Mouse (Mus musculus) liver, adult 2 months (tissue): ENCODE data around the gene Ykt6. TPM values are rescaled to one million over a fixed set of nuclear protein-coding genes. Genes with fewer than 3 reads are reported as not detected.

Experiments used
- DNase-seq: peaks from one replicate; pipeline ENCODE4 v3.0.0-alpha.2; 2011; ENCODE audit warnings: low read depth, low spot score; ENCODE audit errors: extremely low read depth
- H3K27ac ChIP-seq: fragments of 200-500 bp; replicated peaks from 2 replicates; pipeline ENCODE4 v1.5.1; 2012; ENCODE audit warnings: low read depth, mild to moderate bottlenecking, control low read depth, inconsistent platforms, low read length; ENCODE audit not compliant: insufficient read depth
- H3K27me3 ChIP-seq: fragments of 200-500 bp; 2 replicates; pipeline ENCODE4 v1.6.1; 2012; ENCODE audit warnings: mild to moderate bottlenecking, moderate library complexity, low read length, inconsistent platforms; ENCODE audit not compliant: control insufficient read depth, insufficient read depth
- H3K36me3 ChIP-seq: fragments of 200-500 bp; 2 replicates; pipeline ENCODE4 v1.6.1; 2012; ENCODE audit warnings: low read length, inconsistent platforms; ENCODE audit not compliant: control insufficient read depth, insufficient read depth
- H3K4me1 ChIP-seq: fragments of 200-500 bp; 2 replicates; pipeline ENCODE4 v1.6.1; 2011; ENCODE audit warnings: low read length; ENCODE audit not compliant: control insufficient read depth, insufficient read depth
- H3K4me3 ChIP-seq: fragments of 200-500 bp; 2 replicates; pipeline ENCODE4 v1.5.1; 2011; ENCODE audit warnings: low read depth, mild to moderate bottlenecking, control low read depth, low read length, moderate library complexity; ENCODE audit not compliant: insufficient read depth
- H3K79me2 ChIP-seq: fragments of 200-500 bp; 2 replicates; pipeline ENCODE4 v1.6.1; 2012; ENCODE audit warnings: inconsistent platforms, mild to moderate bottlenecking, low read length, moderate library complexity; ENCODE audit not compliant: control insufficient read depth, insufficient read depth
- H3K9ac ChIP-seq: fragments of 200-500 bp; 2 replicates; pipeline ENCODE4 v1.6.1; 2012; ENCODE audit warnings: low read depth, mild to moderate bottlenecking, control low read depth, inconsistent platforms, low read length
- CTCF ChIP-seq: fragments of 200-500 bp; IDR thresholded peaks from 2 replicates; pipeline ENCODE4 v1.5.1; 2011; ENCODE audit warnings: low read depth, low read length, control low read depth
- POLR2A ChIP-seq: fragments of 200-500 bp; IDR thresholded peaks from 2 replicates; pipeline ENCODE4 v1.6.1; 2011; ENCODE audit warnings: low read length, control low read depth; ENCODE audit not compliant: insufficient read depth; ENCODE audit errors: extremely low read depth
- WGBS: fragments of 180-500 bp; shearing (Covaris S2); methylation state at CpG from one replicate; pipeline ENCODE4 v1.1.7; 2018; 5-methylcytosine and 5-hydroxymethylcytosine counted together
- polyA plus RNA-seq: library from polyadenylated mRNA; depleted of rRNA; stranded (reverse); fragments of >200 nt; gene quantifications from 2 replicates; pipeline ENCODE4 v1.2.3, GENCODE M21; 2012; rRNA removed
- total RNA-seq: library from RNA; depleted of rRNA; stranded (reverse); fragments of >200 nt; gene quantifications from 2 replicates; pipeline ENCODE4 v1.2.3, GENCODE M21; 2014; rRNA removed

The Ykt6 gene
- total and polyA plus RNA-seq, 2 experiments = 37.4 to 41.8 TPM

- Histone ChIP-seq H3K79me2 (no peaks in the 10 kb centered on the region), H3K9ac (no peak overlapping the region), H3K36me3 (peaks cover 2% of the 10 kb centered on the region; the same call in 1 of the 2 replicates), H3K4me3 (no peak overlapping the region), H3K27ac (no peak overlapping the region), H3K27me3 (no peaks in the 10 kb centered on the region), H3K4me1 (no peaks in the 10 kb centered on the region)
- DNase-seq = no peak
- TF ChIP-seq POLR2A (no peak), CTCF (no peak)
- 6% methylated on average over 3 of the region's 3 CpGs for WGBS
These were observed 60.9 kb downstream of the Ykt6 start for GRCm38 (mm10) chr11:6016368-6016767.

GRCm38 (mm10) chr11:6016797-6017395 lies 61.4 kb downstream of the Ykt6 start:
- H3K27me3 ChIP-seq = no peaks in the 10 kb centered on the region
- no peak for DNase-seq
- no peak overlapping the region for H3K9ac ChIP-seq
- H3K79me2 ChIP-seq = no peaks in the 10 kb centered on the region
- no peak overlapping the region for H3K4me3 ChIP-seq
- no peaks in the 10 kb centered on the region for H3K36me3 ChIP-seq
- H3K27ac ChIP-seq = no peak overlapping the region
- TF ChIP-seq POLR2A (no peak), CTCF (no peak)
- H3K4me1 ChIP-seq = peaks cover 3% of the 10 kb centered on the region; the same call in 1 of the 2 replicates
- WGBS = 74% methylated on average over 9 of the region's 9 CpGs

Other genes with a start within 250 kb of the Ykt6 start
- 90.7 and 107 TPM in 2 replicates for gene Mrps24, start 240.0 kb upstream of the Ykt6 start, total RNA-seq
- 269 and 290 TPM in 2 replicates for gene Mrps24, start 240.0 kb upstream of the Ykt6 start, polyA plus RNA-seq
- gene Urgcp, start 193.3 kb upstream of the Ykt6 start, total RNA-seq = 9.5 and 12.3 TPM in 2 replicates
- gene Urgcp, start 193.3 kb upstream of the Ykt6 start, polyA plus RNA-seq = 15.2 and 16.8 TPM in 2 replicates
- 17.0 and 17.5 TPM in 2 replicates for gene Dbnl, start 167.2 kb upstream of the Ykt6 start, total RNA-seq
- 25.6 and 27.1 TPM in 2 replicates for gene Dbnl, start 167.2 kb upstream of the Ykt6 start, polyA plus RNA-seq
- gene Pgam2, start 152.0 kb upstream of the Ykt6 start, total RNA-seq = 0.13 and 0.92 TPM in 2 replicates
- gene Pgam2, start 152.0 kb upstream of the Ykt6 start, polyA plus RNA-seq = not detected in 2 replicates
- 2.6 and 2.7 TPM in 2 replicates for gene Polm, start 117.7 kb upstream of the Ykt6 start, total RNA-seq
- 8.1 and 13.3 TPM in 2 replicates for gene Polm, start 117.7 kb upstream of the Ykt6 start, polyA plus RNA-seq
- gene Aebp1, start 93.7 kb upstream of the Ykt6 start, total RNA-seq = 0.83 and 1.7 TPM in 2 replicates
- gene Aebp1, start 93.7 kb upstream of the Ykt6 start, polyA plus RNA-seq = 1.4 and 1.6 TPM in 2 replicates
- 10.7 and 22.1 TPM in 2 replicates for gene Pold2, start 77.4 kb upstream of the Ykt6 start, total RNA-seq
- gene Pold2, start 77.4 kb upstream of the Ykt6 start, polyA plus RNA-seq = 59.5 and 81.1 TPM in 2 replicates
- 0.65 and 0.67 TPM in 2 replicates for gene Myl7, start 56.9 kb upstream of the Ykt6 start, total RNA-seq
- gene Myl7, start 56.9 kb upstream of the Ykt6 start, polyA plus RNA-seq = 0.55 and 0.64 TPM in 2 replicates
- 69.5 and 94.4 TPM in 2 replicates for gene Gck, start 5.6 kb upstream of the Ykt6 start, total RNA-seq
- gene Gck, start 5.6 kb upstream of the Ykt6 start, polyA plus RNA-seq = 112 and 155 TPM in 2 replicates
- gene Camk2b, start 110.7 kb downstream of the Ykt6 start, total RNA-seq = 6.4 and 8.5 TPM in 2 replicates
- 2.9 and 8.1 TPM in 2 replicates for gene Camk2b, start 110.7 kb downstream of the Ykt6 start, polyA plus RNA-seq
- 0.09 and 0.13 TPM in 2 replicates for gene A730071L15Rik, start 244.3 kb downstream of the Ykt6 start, total RNA-seq
- 0.05 TPM in 1 of 2 replicates, not detected in the other for gene A730071L15Rik, start 244.3 kb downstream of the Ykt6 start, polyA plus RNA-seq
- 10.6 and 12.8 TPM in 2 replicates for gene Nudcd3, start 244.7 kb downstream of the Ykt6 start, total RNA-seq
- gene Nudcd3, start 244.7 kb downstream of the Ykt6 start, polyA plus RNA-seq = 14.6 and 16.7 TPM in 2 replicates